Mouse (Mus musculus): ENCODE data around the gene Ech1.
A peak's percentile ranks its signal among the peaks of the same experiment; 100 is the strongest.

Ech1 gene

GRCm38 (mm10) chr7:28803756-28804155 lies 21.3 kb upstream of the Ech1 start:
- no peak for DNase-seq (ENCODE audit: low spot score in 2 of 2)

GRCm38 (mm10) chr7:28806869-28807268 lies 18.1 kb upstream of the Ech1 start:
- no peak for DNase-seq (ENCODE audit: low spot score in 2 of 2)

- no peak for DNase-seq (ENCODE audit: low spot score in 2 of 2)
These were observed 17.3 kb upstream of the Ech1 start for GRCm38 (mm10) chr7:28807641-28808220.

GRCm38 (mm10) chr7:28808221-28808941 lies 16.6 kb upstream of the Ech1 start, which contains the start of gene Hnrnpl:
TSS of gene Hnrnpl (plus strand) at chr7:28808541.
- DNase-seq (ENCODE audit: low spot score in 2 of 2): peak; percentile 52 to 53

GRCm38 (mm10) chr7:28808957-28809393 lies 16.0 kb upstream of the Ech1 start:
- DNase-seq (ENCODE audit: low spot score in 2 of 2): peak; percentile 95

- DNase-seq (ENCODE audit: low spot score in 2 of 2): peak in 1 of 2 experiments; percentile 62
These were observed 15.5 kb upstream of the Ech1 start for GRCm38 (mm10) chr7:28809401-28810089.

GRCm38 (mm10) chr7:28810107-28811066 lies 14.6 kb upstream of the Ech1 start:
- DNase-seq (ENCODE audit: low spot score in 2 of 2): peak; percentile 99

GRCm38 (mm10) chr7:28811228-28811627 lies 13.8 kb upstream of the Ech1 start:
- DNase-seq (ENCODE audit: low spot score in 2 of 2): peak; percentile 84 to 91

GRCm38 (mm10) chr7:28811640-28812275 lies 13.3 kb upstream of the Ech1 start:
- DNase-seq (ENCODE audit: low spot score in 2 of 2): no peak

- no peak for DNase-seq (ENCODE audit: low spot score in 2 of 2)
These were observed 12.6 kb upstream of the Ech1 start for GRCm38 (mm10) chr7:28812436-28812835.

- DNase-seq (ENCODE audit: low spot score in 2 of 2): no peak
These were observed 12.1 kb upstream of the Ech1 start for GRCm38 (mm10) chr7:28812949-28813348.

GRCm38 (mm10) chr7:28814306-28815034 lies 10.5 kb upstream of the Ech1 start:
- DNase-seq (ENCODE audit: low spot score in 2 of 2): no peak

GRCm38 (mm10) chr7:28815230-28815629 lies 9.8 kb upstream of the Ech1 start:
- DNase-seq (ENCODE audit: low spot score in 2 of 2): no peak

GRCm38 (mm10) chr7:28816201-28816600 lies 8.8 kb upstream of the Ech1 start:
- no peak for DNase-seq (ENCODE audit: low spot score in 2 of 2)

- no peak for DNase-seq (ENCODE audit: low spot score in 2 of 2)
These were observed 8.1 kb upstream of the Ech1 start for GRCm38 (mm10) chr7:28816920-28817319.

- no peak for DNase-seq (ENCODE audit: low spot score in 2 of 2)
These were observed 7.5 kb upstream of the Ech1 start for GRCm38 (mm10) chr7:28817524-28817923.

- no peak for DNase-seq (ENCODE audit: low spot score in 2 of 2)
These were observed 7.1 kb upstream of the Ech1 start for GRCm38 (mm10) chr7:28817957-28818356.

GRCm38 (mm10) chr7:28818436-28818835 lies 6.6 kb upstream of the Ech1 start:
- no peak for DNase-seq (ENCODE audit: low spot score in 2 of 2)

- DNase-seq (ENCODE audit: low spot score in 2 of 2): no peak
These were observed 6.1 kb upstream of the Ech1 start for GRCm38 (mm10) chr7:28818861-28819452.

GRCm38 (mm10) chr7:28819571-28819970 lies 5.4 kb upstream of the Ech1 start:
- no peak for DNase-seq (ENCODE audit: low spot score in 2 of 2)

All from right cerebral cortex, adult 2 months (tissue).